Mouse (Mus musculus) cortical plate, adult 2 months (tissue): ENCODE measurements at regions not wholly inside any gene's neighbourhood (a gene's known extent, or its start where the extent isn't known, plus 50 kb on each side); places are given as distances from the start of the nearest gene placed in this dataset.

Source experiments
- H3K27ac ChIP-seq: fragments of 200-500 bp; 2 replicates; pipeline ENCODE4 v1.5.1; 2012; ENCODE audit warnings: low read length, control low read depth, inconsistent platforms; ENCODE audit not compliant: insufficient read depth
- H3K4me1 ChIP-seq: fragments of 200-500 bp; 2 replicates; pipeline ENCODE4 v1.6.1; 2011; ENCODE audit warnings: low read length; ENCODE audit not compliant: control insufficient read depth, insufficient read depth
- H3K4me3 ChIP-seq: fragments of 200-500 bp; 2 replicates; pipeline ENCODE4 v1.5.1; 2011; ENCODE audit warnings: mild to moderate bottlenecking, low read length, control low read depth; ENCODE audit not compliant: insufficient read depth
- CTCF ChIP-seq: fragments of 200-500 bp; IDR thresholded peaks from 2 replicates; pipeline ENCODE4 v1.5.1; 2011; ENCODE audit warnings: mild to moderate bottlenecking, control low read depth, low read length; ENCODE audit not compliant: insufficient read depth; ENCODE audit errors: extremely low read depth
- POLR2A ChIP-seq: fragments of 200-500 bp; IDR thresholded peaks from 2 replicates; pipeline ENCODE4 v1.6.1; 2011; ENCODE audit warnings: mild to moderate bottlenecking, low read length, control low read depth; ENCODE audit not compliant: insufficient read depth; ENCODE audit errors: extremely low read depth

DNA sequence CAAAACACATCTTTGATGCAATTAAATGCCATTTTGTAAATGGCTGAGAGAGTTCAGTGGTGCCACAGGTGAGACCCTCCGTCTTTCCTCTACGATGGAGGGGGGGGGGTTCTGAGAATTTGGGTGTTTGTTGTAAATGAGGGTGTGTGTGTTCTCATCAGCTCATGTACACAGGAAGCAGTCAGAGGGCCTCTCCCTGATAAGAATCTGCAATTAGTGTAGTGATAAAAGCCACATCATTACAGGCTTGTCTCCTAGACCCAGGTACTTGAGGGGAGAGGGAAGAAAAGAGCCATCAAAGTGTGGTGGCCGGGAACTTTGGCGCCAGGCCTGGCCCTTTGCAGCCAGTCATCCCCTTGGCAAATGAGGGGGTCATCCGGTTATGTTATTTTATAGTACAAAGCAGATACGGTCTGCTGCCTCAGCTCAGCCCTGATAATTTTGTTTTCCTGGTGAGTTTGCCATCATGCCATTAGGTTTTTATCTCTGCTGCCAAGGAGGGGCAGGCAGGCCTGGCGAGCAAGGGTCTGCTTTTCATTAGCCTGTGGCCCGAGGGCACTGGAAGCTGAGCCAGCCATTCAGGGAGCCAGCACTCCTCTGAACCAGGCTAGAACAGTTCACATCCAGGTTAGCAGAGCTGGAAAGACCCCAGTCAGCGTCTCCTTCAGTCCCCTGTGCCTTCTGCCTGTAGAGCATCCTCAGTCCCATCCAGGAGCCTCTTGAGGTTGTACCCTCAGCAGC lies 59.7 kb downstream of the H2al1j start:
- no peak for TF ChIP-seq CTCF
- no peak for TF ChIP-seq POLR2A
- Histone ChIP-seq H3K4me1 (no peaks in the 10 kb centered on the region), H3K4me3 (no peak overlapping the region), H3K27ac (no peak overlapping the region)

DNA sequence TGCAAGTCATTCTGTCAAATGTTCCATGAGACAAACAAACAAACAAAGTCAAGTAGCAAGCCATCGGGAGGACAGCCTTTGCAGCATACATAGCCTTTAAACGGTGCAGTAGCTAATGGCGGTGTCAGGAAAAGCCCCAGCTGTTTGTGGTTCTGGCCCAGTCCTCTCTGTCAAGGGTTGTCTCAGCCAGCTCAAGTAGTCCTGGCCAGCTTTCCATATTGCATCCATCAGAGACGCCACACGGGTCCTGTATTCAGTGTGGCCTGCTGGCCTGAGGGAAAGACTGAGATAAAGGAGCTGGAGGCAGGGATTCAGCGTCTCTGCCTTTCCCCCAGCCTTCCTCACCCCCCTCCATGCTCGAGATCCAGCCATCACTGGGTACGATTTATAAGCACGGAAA lies 61.2 kb downstream of the H2al1j start:
- Histone ChIP-seq H3K4me3 (no peak overlapping the region), H3K27ac (no peak overlapping the region), H3K4me1 (no peaks in the 10 kb centered on the region)
- TF ChIP-seq CTCF, result no peak
- TF ChIP-seq POLR2A, result no peak

DNA sequence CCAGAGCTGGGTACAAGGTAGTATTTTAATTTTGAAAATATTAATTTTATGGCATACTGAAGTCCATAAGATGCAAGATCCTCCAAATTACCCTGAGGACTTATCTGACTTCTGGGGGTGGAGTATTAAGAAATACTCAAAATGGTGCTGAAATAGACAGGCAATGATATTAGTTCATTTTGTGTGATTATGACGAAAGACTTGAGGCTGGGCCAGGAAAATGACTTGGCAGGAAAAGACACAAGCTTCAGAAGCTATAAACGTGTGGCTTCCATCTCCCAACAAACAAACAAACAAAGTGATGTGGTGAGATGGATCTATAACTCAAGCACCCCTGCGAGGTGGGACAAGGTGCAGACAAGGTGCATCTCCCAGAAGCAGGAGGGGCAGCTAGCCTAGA lies 72.8 kb downstream of the H2al1j start:
- Histone ChIP-seq H3K4me1 (no peaks in the 10 kb centered on the region), H3K27ac (no peak overlapping the region), H3K4me3 (no peak overlapping the region)
- TF ChIP-seq POLR2A (no peak), CTCF (no peak)

GRCm38 (mm10) chrX:11404369-11404768 lies 76.7 kb downstream of the H2al1j start:
- Histone ChIP-seq H3K4me3 (no peak overlapping the region), H3K27ac (no peak overlapping the region), H3K4me1 (no peaks in the 10 kb centered on the region)
- TF ChIP-seq CTCF, result no peak
- TF ChIP-seq POLR2A, result no peak

GRCm38 (mm10) chrX:11412316-11412826 lies 84.7 kb downstream of the H2al1j start:
- Histone ChIP-seq H3K4me1 (no peaks in the 10 kb centered on the region), H3K4me3 (no peak overlapping the region), H3K27ac (no peak overlapping the region)
- TF ChIP-seq POLR2A (no peak), CTCF (no peak)

GRCm38 (mm10) chrX:11415662-11416061 lies 88.0 kb downstream of the H2al1j start:
- TF ChIP-seq POLR2A (no peak), CTCF (no peak)
- Histone ChIP-seq H3K4me3 (no peak overlapping the region), H3K27ac (no peak overlapping the region), H3K4me1 (no peaks in the 10 kb centered on the region)

DNA sequence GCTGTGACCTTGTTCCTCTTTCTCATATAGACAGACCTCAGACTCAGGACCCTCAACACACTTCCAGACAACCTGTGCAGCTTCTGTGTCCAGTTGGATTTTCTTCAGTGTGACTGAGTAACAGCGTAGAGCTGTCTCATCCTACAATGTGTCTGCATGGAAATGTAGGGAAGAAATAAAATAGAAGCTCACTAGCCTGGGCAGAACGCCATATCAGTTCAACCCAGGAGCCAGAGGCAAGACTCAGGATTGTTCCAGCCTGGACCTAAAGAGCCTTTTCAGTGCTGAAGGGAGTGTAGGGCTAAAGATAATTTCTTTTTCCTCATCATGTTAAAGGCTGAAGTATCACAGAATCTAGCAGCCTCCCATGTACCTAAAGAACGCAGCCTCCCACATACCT lies 88.9 kb downstream of the H2al1j start:
- Histone ChIP-seq H3K27ac (no peak overlapping the region), H3K4me3 (no peak overlapping the region), H3K4me1 (no peaks in the 10 kb centered on the region)
- TF ChIP-seq POLR2A, result no peak
- no peak for TF ChIP-seq CTCF

DNA sequence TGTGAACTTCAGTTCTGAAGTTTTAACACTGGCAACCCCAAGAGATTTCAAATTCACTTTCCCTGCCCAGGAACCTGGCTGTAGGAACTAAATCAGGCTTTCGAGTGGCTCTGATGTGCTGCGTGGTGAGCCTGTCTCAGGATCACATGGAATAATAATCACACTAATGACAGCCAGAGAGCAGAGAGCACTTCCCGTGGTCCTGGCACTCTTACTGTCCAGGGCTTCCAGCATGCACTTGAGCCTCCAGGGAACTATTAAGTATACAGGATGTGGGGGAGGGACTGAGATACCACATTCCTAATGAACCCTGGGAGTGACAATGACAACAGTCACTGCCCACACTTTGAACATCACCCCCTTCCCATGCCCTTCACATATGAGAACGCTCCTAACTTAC lies 90.2 kb downstream of the H2al1j start:
- H3K4me3 ChIP-seq, result no peak overlapping the region
- no peak overlapping the region for H3K27ac ChIP-seq
- H3K4me1 ChIP-seq, result no peaks in the 10 kb centered on the region
- TF ChIP-seq CTCF, result no peak
- no peak for TF ChIP-seq POLR2A

DNA sequence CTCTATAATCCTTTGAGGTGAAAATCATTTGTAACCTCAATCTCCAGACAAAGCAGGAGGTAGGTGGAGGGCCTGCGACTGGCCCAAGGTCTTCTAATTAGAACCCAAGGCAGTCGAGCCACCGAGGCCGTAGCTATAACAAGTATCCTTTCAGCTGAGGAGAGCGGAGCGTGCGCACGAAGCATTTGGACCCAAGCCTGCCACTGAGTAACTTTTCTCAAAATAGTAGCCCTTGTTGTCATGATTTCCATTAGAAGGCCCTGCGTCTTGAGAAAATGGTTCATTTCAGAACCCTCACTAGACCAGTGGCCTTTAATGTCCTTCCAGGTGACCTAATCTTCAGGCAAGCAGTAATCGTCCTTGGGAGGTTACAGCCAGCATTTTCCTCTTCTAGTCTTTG lies 90.6 kb downstream of the H2al1j start:
- no peak overlapping the region for H3K4me3 ChIP-seq

GRCm38 (mm10) chrX:11419162-11419631 lies 91.6 kb downstream of the H2al1j start:
- H3K4me3 ChIP-seq, result no peak overlapping the region
- TF ChIP-seq POLR2A (no peak), CTCF (no peak)
- no peak overlapping the region for H3K27ac ChIP-seq
- H3K4me1 ChIP-seq, result no peaks in the 10 kb centered on the region

More for the DNA sequence above, 90.6 kb downstream of the H2al1j start:
- H3K4me1 ChIP-seq, result no peaks in the 10 kb centered on the region
- no peak overlapping the region for H3K27ac ChIP-seq
- TF ChIP-seq CTCF (no peak), POLR2A (no peak)
